Mouse (Mus musculus): ENCODE data around the gene Lrp5.
"Not testable (repeated sequence)": the region's sequence is repeated elsewhere in the genome, so short reads cannot be mapped to it uniquely, and the experiment has no call there.

Gene Lrp5

GRCm38 (mm10) chr19:3695471-3695870 lies 9.1 kb upstream of the Lrp5 start:
- DNase-seq (ENCODE audit: low spot score in 2 of 2) = no peak

GRCm38 (mm10) chr19:3695006-3695405 lies 8.6 kb upstream of the Lrp5 start:
- DNase-seq (ENCODE audit: low spot score in 2 of 2) = no peak

DNA sequence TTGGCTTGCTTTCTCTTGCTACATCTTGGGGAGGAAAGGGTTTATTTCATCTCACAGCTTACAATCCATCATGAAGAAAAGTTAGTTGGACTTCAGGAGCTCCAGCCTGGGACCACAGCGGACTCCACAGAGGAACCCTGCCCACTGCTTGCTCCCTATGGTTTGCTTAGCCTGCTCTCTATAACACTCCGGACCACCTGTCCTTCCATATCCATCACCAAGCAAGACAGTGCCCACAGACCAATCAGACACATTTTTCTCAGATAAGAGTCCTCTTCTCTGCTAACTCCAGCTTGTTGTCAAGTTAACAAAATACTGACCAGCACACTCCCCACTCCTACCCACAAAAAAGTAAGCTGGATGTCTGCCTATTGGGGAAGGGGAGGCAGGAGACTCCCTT lies 8.1 kb upstream of the Lrp5 start:
- DNase-seq (ENCODE audit: low spot score in 2 of 2) = no peak

DNA sequence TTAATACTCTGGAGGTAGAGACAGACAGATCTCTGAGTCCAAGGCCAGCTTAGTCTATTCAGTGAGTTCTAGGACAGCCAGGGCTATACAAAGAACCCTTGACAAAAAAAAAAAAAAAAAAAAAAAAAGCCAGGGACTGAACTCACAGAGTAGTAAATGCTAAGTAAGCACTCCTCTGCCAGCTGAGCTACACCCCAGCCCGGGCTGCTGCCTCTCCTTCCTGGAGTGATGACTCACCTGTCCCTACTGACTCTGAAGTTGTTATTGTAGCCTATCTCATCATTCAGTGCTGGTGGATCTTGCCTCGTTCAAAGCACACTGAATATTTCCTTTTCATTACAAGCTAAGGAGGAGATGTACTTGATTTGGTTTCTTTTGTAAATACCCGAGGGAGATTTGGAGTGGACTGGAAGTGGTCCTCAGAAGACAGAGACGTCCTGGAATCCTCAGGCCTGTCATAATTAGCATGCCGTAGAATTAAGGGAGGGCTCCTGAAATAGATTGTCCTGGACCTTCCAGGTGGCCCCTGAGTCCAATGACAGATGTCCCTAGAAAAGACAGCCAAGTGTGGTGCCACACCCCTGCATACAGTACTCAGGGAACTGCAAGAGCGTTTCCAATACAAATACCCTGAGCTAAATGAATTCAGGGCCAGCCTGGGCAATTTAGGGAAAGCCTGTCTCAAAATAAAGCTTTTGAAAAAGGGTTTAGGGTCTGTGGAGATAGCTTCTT lies 6.2 kb upstream of the Lrp5 start:
- DNase-seq (ENCODE audit: low spot score in 2 of 2) = no peak

- no peak for DNase-seq (ENCODE audit: low spot score in 2 of 2)
Observed at GRCm38 (mm10) chr19:3691337-3691736, 5.0 kb upstream of the Lrp5 start.

GRCm38 (mm10) chr19:3687676-3688171 lies 1.4 kb upstream of the Lrp5 start:
- no peak for DNase-seq (ENCODE audit: low spot score in 2 of 2)

GRCm38 (mm10) chr19:3685611-3686214 lies 651 bp downstream of the Lrp5 start:
- DNase-seq (ENCODE audit: low spot score in 2 of 2) = no peak

- DNase-seq (ENCODE audit: low spot score in 2 of 2) = no peak
Observed at GRCm38 (mm10) chr19:3684957-3685580, 1.3 kb downstream of the Lrp5 start.

- no peak for DNase-seq (ENCODE audit: low spot score in 2 of 2)
Observed at GRCm38 (mm10) chr19:3684414-3684813, 1.9 kb downstream of the Lrp5 start.

GRCm38 (mm10) chr19:3681310-3681934 lies 4.9 kb downstream of the Lrp5 start:
- DNase-seq (ENCODE audit: low spot score in 2 of 2) = no peak

- DNase-seq (ENCODE audit: low spot score in 2 of 2) = no peak
Observed at GRCm38 (mm10) chr19:3680732-3681131, 5.6 kb downstream of the Lrp5 start.

DNA sequence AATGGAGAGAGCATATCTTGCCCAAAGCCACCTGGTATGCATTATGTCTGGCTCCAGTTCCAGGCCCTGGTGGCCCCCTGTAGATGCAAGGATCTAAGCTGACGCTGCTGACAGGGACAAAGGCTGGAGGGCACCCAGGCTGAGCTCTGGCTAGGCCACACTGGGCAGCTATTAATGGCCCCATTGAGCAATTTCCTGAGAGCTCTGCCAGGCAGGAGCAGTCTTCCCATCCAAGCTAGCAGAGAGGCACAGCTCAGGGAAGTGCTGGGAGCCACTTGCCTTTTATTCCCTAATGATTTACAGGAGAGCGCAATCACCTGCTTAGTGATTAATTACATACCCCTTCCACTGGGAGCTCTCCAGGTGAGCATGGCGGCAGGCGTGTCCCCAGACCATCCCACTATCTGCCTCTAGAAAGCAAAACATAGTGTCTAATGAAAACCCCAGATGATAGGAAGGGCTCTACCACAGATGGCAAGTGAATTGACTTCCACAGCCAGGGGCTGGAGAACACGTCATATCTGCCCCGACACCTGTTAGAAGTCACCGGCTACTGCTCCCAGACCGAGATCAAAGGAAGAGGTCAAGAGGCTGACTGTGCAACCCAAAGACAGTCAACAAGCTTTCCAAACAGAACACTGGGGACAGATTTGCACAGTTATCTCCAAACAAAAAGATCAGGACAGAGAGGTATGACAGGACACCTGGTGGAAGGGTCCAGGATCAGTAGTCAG lies 12.1 kb downstream of the Lrp5 start:
- DNase-seq (ENCODE audit: low spot score in 2 of 2) = no peak

DNA sequence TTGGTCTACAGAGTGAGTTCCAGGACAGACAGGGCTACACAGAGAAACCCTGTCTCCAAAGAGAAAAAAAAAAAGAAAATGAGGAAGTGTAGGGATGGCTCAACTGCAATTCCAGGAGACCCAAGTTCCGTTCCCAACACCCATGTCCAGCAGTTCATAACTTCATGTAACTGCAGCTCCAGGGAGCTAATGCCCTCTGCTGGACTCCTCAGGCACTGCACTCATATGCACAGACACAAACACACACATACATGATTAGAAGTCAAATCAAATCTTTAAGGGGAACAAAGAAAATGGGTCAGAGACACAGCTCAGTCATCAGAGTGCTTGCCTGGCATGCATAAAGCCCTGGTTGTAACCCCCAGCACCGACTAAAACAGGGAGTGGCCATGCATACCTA lies 13.2 kb downstream of the Lrp5 start:
- no peak for DNase-seq (ENCODE audit: low spot score in 2 of 2)

- no peak for DNase-seq (ENCODE audit: low spot score in 2 of 2)
Observed at GRCm38 (mm10) chr19:3669100-3669499, 17.3 kb downstream of the Lrp5 start.

GRCm38 (mm10) chr19:3668551-3668950 lies 17.8 kb downstream of the Lrp5 start:
- no peak for DNase-seq (ENCODE audit: low spot score in 2 of 2)

- no peak for DNase-seq (ENCODE audit: low spot score in 2 of 2)
Observed at GRCm38 (mm10) chr19:3667979-3668378, 18.4 kb downstream of the Lrp5 start.

DNA sequence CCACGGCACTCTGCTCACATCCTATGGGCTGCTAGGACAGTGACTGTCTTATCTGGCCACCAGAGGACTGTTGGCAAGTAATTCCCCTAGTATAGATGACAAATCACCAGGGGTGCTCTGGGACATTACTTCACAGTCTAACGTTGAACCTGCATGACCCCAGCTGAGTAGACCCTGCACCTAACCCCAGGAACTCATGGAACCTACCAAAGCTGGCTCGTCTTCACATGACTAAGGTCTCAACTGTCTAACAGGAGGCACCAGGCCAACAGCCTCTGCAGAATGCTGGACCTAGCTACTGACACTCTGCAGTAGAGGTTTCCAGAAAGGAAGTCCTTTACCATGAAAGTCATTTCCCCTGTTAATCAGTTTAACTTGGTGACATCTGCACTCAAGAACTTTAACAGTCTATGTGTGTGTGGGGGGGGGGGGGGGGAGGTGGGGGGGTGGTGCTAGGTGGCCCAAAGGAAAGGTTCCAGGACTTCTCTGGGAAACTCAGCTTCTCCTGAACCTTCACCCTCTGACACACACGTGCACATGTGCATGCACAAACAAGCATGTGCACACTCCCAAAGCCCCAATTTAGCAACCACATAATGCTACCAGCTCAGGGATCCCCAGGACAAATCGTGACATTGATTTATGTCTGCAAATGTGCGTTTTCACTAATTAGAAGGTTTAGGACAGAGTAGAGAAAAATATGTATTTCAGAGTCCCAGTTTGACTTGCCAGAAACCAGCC lies 19.0 kb downstream of the Lrp5 start:
- no peak for DNase-seq (ENCODE audit: low spot score in 2 of 2)

DNA sequence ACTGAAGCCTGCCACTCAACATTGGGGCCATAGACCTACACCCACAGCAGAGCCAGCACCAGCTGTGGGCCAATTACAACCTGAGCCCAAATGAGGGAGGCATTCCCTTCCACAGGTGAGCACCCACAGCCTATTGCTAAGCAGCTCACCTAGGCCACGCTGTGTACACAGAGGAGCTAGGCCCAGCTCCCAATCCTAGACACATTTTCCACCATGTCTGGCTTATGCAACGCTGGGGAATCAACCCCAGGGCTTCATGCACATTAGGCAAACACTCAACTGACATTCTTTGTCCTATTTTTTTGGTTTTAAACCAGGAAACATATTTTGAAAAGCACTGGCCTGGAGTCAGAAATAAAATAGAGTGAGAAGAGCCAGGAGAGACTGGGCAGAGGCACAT lies 19.7 kb downstream of the Lrp5 start:
- DNase-seq (ENCODE audit: low spot score in 2 of 2) = no peak

- DNase-seq (ENCODE audit: low spot score in 2 of 2) = no peak
Observed at GRCm38 (mm10) chr19:3665510-3665909, 20.9 kb downstream of the Lrp5 start.

- no peak for DNase-seq (ENCODE audit: low spot score in 2 of 2)
Observed at GRCm38 (mm10) chr19:3657947-3658346, 28.4 kb downstream of the Lrp5 start.

DNA sequence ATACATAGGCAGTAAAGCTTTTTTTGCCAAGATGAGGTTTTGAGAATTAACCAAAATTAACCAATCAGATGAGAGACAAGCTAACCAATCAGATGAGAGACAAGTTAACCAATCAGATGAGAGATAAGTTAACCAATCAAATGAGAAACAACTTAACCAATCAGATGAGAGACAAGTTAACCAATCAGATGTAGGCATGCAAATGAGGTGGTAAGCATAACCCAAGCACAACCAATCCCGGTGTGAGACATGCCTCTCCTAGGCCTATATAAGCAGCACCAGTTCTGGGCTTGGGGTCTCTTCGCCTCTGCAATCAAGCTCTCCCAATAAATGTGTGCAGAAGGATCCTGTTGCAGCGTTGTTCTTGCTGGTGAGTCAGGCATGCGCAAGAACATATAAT lies 29.3 kb downstream of the Lrp5 start:
- not testable (repeated sequence) for DNase-seq (ENCODE audit: low spot score in 2 of 2)

Measured in right cerebral cortex, adult 2 months (tissue).